Mouse (Mus musculus) kidney, postnatal 10 days (tissue): ENCODE measurements at regions not wholly inside any gene's neighbourhood (a gene's known extent, or its start where the extent isn't known, plus 50 kb on each side); places are given as distances from the start of the nearest gene placed in this dataset.

Experiments used
- DNase-seq: peaks from one replicate; pipeline ENCODE4 v3.0.0; 2021; ENCODE audit warnings: mixed read lengths

- no peak for DNase-seq
Observed at GRCm38 (mm10) chr10:54601993-54602392, 525.6 kb upstream of the Man1a start.

GRCm38 (mm10) chr10:54595072-54595471, 518.7 kb upstream of the Man1a start:
- DNase-seq = no peak

- peak; percentile 27 for DNase-seq
Observed at GRCm38 (mm10) chr10:54558636-54559035, 482.2 kb upstream of the Man1a start.

GRCm38 (mm10) chr10:54551734-54552397, 475.5 kb upstream of the Man1a start:
- DNase-seq = no peak

- no peak for DNase-seq
Observed at GRCm38 (mm10) chr10:54550665-54551064, 474.3 kb upstream of the Man1a start.

GRCm38 (mm10) chr10:54548977-54549376, 472.6 kb upstream of the Man1a start:
- no peak for DNase-seq

GRCm38 (mm10) chr10:54548526-54548925, 472.1 kb upstream of the Man1a start:
- no peak for DNase-seq

- no peak for DNase-seq
Observed at GRCm38 (mm10) chr10:54532581-54532980, 456.2 kb upstream of the Man1a start.

GRCm38 (mm10) chr10:54510776-54511175, 434.4 kb upstream of the Man1a start:
- no peak for DNase-seq

- DNase-seq = no peak
Observed at GRCm38 (mm10) chr10:54509766-54510165, 433.4 kb upstream of the Man1a start.
